Mouse (Mus musculus): Measurements from ENCODE around the gene Tspan18.

- TF ChIP-seq CTCF (IDR thresholded peaks at IDR 0.05) (peak; percentile 83), POLR2A (IDR thresholded peaks at IDR 0.05; ENCODE audit: insufficient read depth, low read depth, low read length) (no peak), EP300 (IDR thresholded peaks at IDR 0.05; ENCODE audit: insufficient read depth, low read depth, low read length) (no peak)
Measured at GRCm38 (mm10) chr2:93203682-93204081, 130.6 kb downstream of the Tspan18 start.

Data from heart, adult 2 months (tissue).